Mouse (Mus musculus): Measurements from ENCODE around the gene Itih2. TPM values are rescaled to one million over a fixed set of nuclear protein-coding genes. Genes with fewer than 3 reads are reported as not detected.

Gene Itih2
- polyA plus RNA-seq (2015; fragmentation: Nextera tagmentation; extraction: Ambion mirVana) = 0.78 TPM in 2 replicates

GRCm38 (mm10) chr2:10131296-10131695 lies at the start of gene Itih2:
Gene Itih2 (minus strand): TSS chr2:10131396.
- Histone ChIP-seq H3K4me3 (replicated peaks; ENCODE audit: low read depth, low read length) (no peak within 1 kb of the TSS), H3K27me3 (ENCODE audit: insufficient read depth, low read length) (no peaks in the 10 kb centered on the region), H3K4me2 (ENCODE audit: low read length) (no peak within 1 kb of the TSS), H3K9ac (ENCODE audit: low read depth, low read length) (no peak within 1 kb of the TSS), H3K36me3 (ENCODE audit: insufficient read depth, low read length) (no peaks in the 10 kb centered on the region), H3K9me3 (replicated peaks; ENCODE audit: low read length) (no peaks in the 10 kb centered on the region), H3K4me1 (replicated peaks; ENCODE audit: insufficient read depth, low read length) (no peaks in the 10 kb centered on the region), H3K27ac (0 out of 2 replicates have a peak within 1 kb of the TSS, but pooled peaks have one; percentile 20)
- ATAC-seq (replicated peaks; ENCODE audit: low FRiP score, low read depth) = no peak
- no peak for TF ChIP-seq CTCF (IDR thresholded peaks at IDR 0.05; ENCODE audit: low read depth)
- WGBS = 94% methylated on average over 4 of the region's 4 CpGs
- no peak for DNase-seq (ENCODE audit: low spot score)

- no peaks in the 10 kb centered on the region for H3K4me1 ChIP-seq (replicated peaks; ENCODE audit: insufficient read depth, low read length)
- no peak overlapping the region for H3K27ac ChIP-seq
- H3K36me3 ChIP-seq (ENCODE audit: insufficient read depth, low read length) = no peaks in the 10 kb centered on the region
- H3K27me3 ChIP-seq (ENCODE audit: insufficient read depth, low read length) = no peaks in the 10 kb centered on the region
- DNase-seq (ENCODE audit: low spot score) (no peak), ATAC-seq (replicated peaks; ENCODE audit: low FRiP score, low read depth) (no peak)
- H3K4me3 ChIP-seq (replicated peaks; ENCODE audit: low read depth, low read length) = no peak overlapping the region
- H3K9me3 ChIP-seq (replicated peaks; ENCODE audit: low read length) = no peaks in the 10 kb centered on the region
- TF ChIP-seq CTCF (IDR thresholded peaks at IDR 0.05; ENCODE audit: low read depth) = no peak
- 90% methylated on average over 16 of the region's 16 CpGs for WGBS
- H3K9ac ChIP-seq (ENCODE audit: low read depth, low read length) = no peak overlapping the region
- no peak overlapping the region for H3K4me2 ChIP-seq (ENCODE audit: low read length)
Measured at GRCm38 (mm10) chr2:10169991-10170390, 38.8 kb upstream of the Itih2 start.

GRCm38 (mm10) chr2:10168016-10168415 lies 36.8 kb upstream of the Itih2 start:
- Histone ChIP-seq H3K36me3 (ENCODE audit: insufficient read depth, low read length) (no peaks in the 10 kb centered on the region), H3K4me1 (replicated peaks; ENCODE audit: insufficient read depth, low read length) (no peaks in the 10 kb centered on the region), H3K4me2 (ENCODE audit: low read length) (no peak overlapping the region), H3K27ac (no peak overlapping the region), H3K27me3 (ENCODE audit: insufficient read depth, low read length) (no peaks in the 10 kb centered on the region), H3K4me3 (replicated peaks; ENCODE audit: low read depth, low read length) (no peak overlapping the region), H3K9ac (ENCODE audit: low read depth, low read length) (no peak overlapping the region), H3K9me3 (replicated peaks; ENCODE audit: low read length) (no peaks in the 10 kb centered on the region)
- no peak for TF ChIP-seq CTCF (IDR thresholded peaks at IDR 0.05; ENCODE audit: low read depth)
- DNase-seq (ENCODE audit: low spot score) (no peak), ATAC-seq (replicated peaks; ENCODE audit: low FRiP score, low read depth) (no peak)
- 57% methylated on average over 8 of the region's 8 CpGs for WGBS

- H3K4me2 ChIP-seq (ENCODE audit: low read length) = no peak overlapping the region
- no peak for TF ChIP-seq CTCF (IDR thresholded peaks at IDR 0.05; ENCODE audit: low read depth)
- H3K4me3 ChIP-seq (replicated peaks; ENCODE audit: low read depth, low read length) = no peak overlapping the region
- H3K36me3 ChIP-seq (ENCODE audit: insufficient read depth, low read length) = no peaks in the 10 kb centered on the region
- no peak overlapping the region for H3K9ac ChIP-seq (ENCODE audit: low read depth, low read length)
- WGBS = 85% methylated on average over 11 of the region's 11 CpGs
- no peak for ATAC-seq (replicated peaks; ENCODE audit: low FRiP score, low read depth)
- no peaks in the 10 kb centered on the region for H3K4me1 ChIP-seq (replicated peaks; ENCODE audit: insufficient read depth, low read length)
- DNase-seq (ENCODE audit: low spot score) = no peak
- no peaks in the 10 kb centered on the region for H3K9me3 ChIP-seq (replicated peaks; ENCODE audit: low read length)
- H3K27ac ChIP-seq = no peak overlapping the region
- no peaks in the 10 kb centered on the region for H3K27me3 ChIP-seq (ENCODE audit: insufficient read depth, low read length)
Measured at GRCm38 (mm10) chr2:10167283-10167682, 36.1 kb upstream of the Itih2 start.

GRCm38 (mm10) chr2:10166635-10167034 lies 35.4 kb upstream of the Itih2 start:
- 22% methylated on average over 6 of the region's 6 CpGs for WGBS
- H3K4me3 ChIP-seq (replicated peaks; ENCODE audit: low read depth, low read length) = no peak overlapping the region
- H3K27me3 ChIP-seq (ENCODE audit: insufficient read depth, low read length) = no peaks in the 10 kb centered on the region
- H3K36me3 ChIP-seq (ENCODE audit: insufficient read depth, low read length) = no peaks in the 10 kb centered on the region
- no peak for ATAC-seq (replicated peaks; ENCODE audit: low FRiP score, low read depth)
- H3K27ac ChIP-seq = no peak overlapping the region
- no peak overlapping the region for H3K4me2 ChIP-seq (ENCODE audit: low read length)
- DNase-seq (ENCODE audit: low spot score) = peak; percentile 52
- H3K4me1 ChIP-seq (replicated peaks; ENCODE audit: insufficient read depth, low read length) = no peaks in the 10 kb centered on the region
- TF ChIP-seq CTCF (IDR thresholded peaks at IDR 0.05; ENCODE audit: low read depth) = no peak
- no peak overlapping the region for H3K9ac ChIP-seq (ENCODE audit: low read depth, low read length)
- H3K9me3 ChIP-seq (replicated peaks; ENCODE audit: low read length) = no peaks in the 10 kb centered on the region

- H3K4me3 ChIP-seq (replicated peaks; ENCODE audit: low read depth, low read length) = no peak overlapping the region
- ATAC-seq (replicated peaks; ENCODE audit: low FRiP score, low read depth) = no peak
- 91% methylated on average over 4 of the region's 4 CpGs for WGBS
Measured at GRCm38 (mm10) chr2:10162011-10162410, 30.8 kb upstream of the Itih2 start.

GRCm38 (mm10) chr2:10157184-10157583 lies 26.0 kb upstream of the Itih2 start:
- peak; percentile 23 for DNase-seq (ENCODE audit: low spot score)
- Histone ChIP-seq H3K36me3 (ENCODE audit: insufficient read depth, low read length) (no peaks in the 10 kb centered on the region), H3K4me1 (replicated peaks; ENCODE audit: insufficient read depth, low read length) (0 out of 2 replicates have a peak, but pooled peaks cover 13% of the 10 kb centered on the region), H3K9ac (ENCODE audit: low read depth, low read length) (no peak overlapping the region), H3K4me2 (ENCODE audit: low read length) (no peak overlapping the region), H3K27ac (no peak overlapping the region), H3K9me3 (replicated peaks; ENCODE audit: low read length) (no peaks in the 10 kb centered on the region), H3K27me3 (ENCODE audit: insufficient read depth, low read length) (no peaks in the 10 kb centered on the region), H3K4me3 (replicated peaks; ENCODE audit: low read depth, low read length) (no peak overlapping the region)
- no peak for ATAC-seq (replicated peaks; ENCODE audit: low FRiP score, low read depth)
- WGBS = 54% methylated on average over 10 of the region's 10 CpGs
- no peak for TF ChIP-seq CTCF (IDR thresholded peaks at IDR 0.05; ENCODE audit: low read depth)

More at GRCm38 (mm10) chr2:10162011-10162410, 30.8 kb upstream of the Itih2 start:
- H3K4me1 ChIP-seq (replicated peaks; ENCODE audit: insufficient read depth, low read length) = no peaks in the 10 kb centered on the region
- no peak for TF ChIP-seq CTCF (IDR thresholded peaks at IDR 0.05; ENCODE audit: low read depth)
- DNase-seq (ENCODE audit: low spot score) = no peak
- H3K9ac ChIP-seq (ENCODE audit: low read depth, low read length) = no peak overlapping the region
- H3K36me3 ChIP-seq (ENCODE audit: insufficient read depth, low read length) = no peaks in the 10 kb centered on the region
- H3K9me3 ChIP-seq (replicated peaks; ENCODE audit: low read length) = no peaks in the 10 kb centered on the region
- H3K4me2 ChIP-seq (ENCODE audit: low read length) = no peak overlapping the region
- no peak overlapping the region for H3K27ac ChIP-seq
- no peaks in the 10 kb centered on the region for H3K27me3 ChIP-seq (ENCODE audit: insufficient read depth, low read length)

Measured in kidney, postnatal 0 days (tissue).